Comparison of ENCODE assay signal across 8 mouse cellular contexts in genomic region chr5:65956144-65957008, GRCm38 (mm10). TPM values are rescaled to one million over a fixed set of nuclear protein-coding genes. Genes with fewer than 3 reads are reported as not detected.
DNase-seq lines count a peak whose midpoint lies in the region; ATAC-seq and TF ChIP-seq lines count a peak whose summit lies in the region.

No protein-coding gene starts in this region.

- intact Hi-C loops in left cerebral cortex, adult 2 months (cut with DNase I): no loop called here
- intact Hi-C loops in left cerebral cortex, postnatal 25 days (cut with DNase I): loop anchor here (5.0 kb wide), 2 partner anchors 134 to 194 kb away; partner anchors contain the start of gene N4bp2

- H3K4me2 ChIP-seq in embryonic facial prominence, embryonic 15.5 days (replicated peaks): peak overlapping the region; percentile 47

- 74% methylated on average over 9 of the region's 9 CpGs for WGBS in embryonic facial prominence, embryonic 15.5 days
- WGBS in limb, embryonic 10.5 days: 79% methylated on average over 9 of the region's 9 CpGs

- H3K4me3 ChIP-seq in left cerebral cortex, adult 2 months: peak overlapping the region; percentile 35
- peak overlapping the region; percentile 34 for H3K4me3 ChIP-seq in embryonic facial prominence, embryonic 15.5 days (replicated peaks)
- H3K4me3 ChIP-seq in limb, embryonic 10.5 days: peak overlapping the region; percentile 48

- ATAC-seq in embryonic facial prominence, embryonic 15.5 days (ENCODE audit: insufficient number of reproducible peaks, low FRiP score, low TSS enrichment, low read depth): no peak
- ATAC-seq in cerebellum, adult (ENCODE audit: insufficient number of reproducible peaks, low FRiP score, low TSS enrichment): no peak

- H3K9ac ChIP-seq in embryonic facial prominence, embryonic 15.5 days: no peak overlapping the region

- H3K27ac ChIP-seq in left cerebral cortex, adult 2 months: no peak overlapping the region
- H3K27ac ChIP-seq in embryonic facial prominence, embryonic 15.5 days (replicated peaks): no peak overlapping the region
- H3K27ac ChIP-seq in limb, embryonic 10.5 days: peak overlapping the region; percentile 80

- H3K4me1 ChIP-seq in embryonic facial prominence, embryonic 15.5 days: no peaks in the 10 kb centered on the region; the same call in 1 of the 2 replicates
- peaks cover 8% of the 10 kb centered on the region for H3K4me1 ChIP-seq in limb, embryonic 10.5 days

- no peaks in the 10 kb centered on the region for H3K27me3 ChIP-seq in embryonic facial prominence, embryonic 15.5 days
- no peaks in the 10 kb centered on the region for H3K27me3 ChIP-seq in limb, embryonic 10.5 days (ENCODE audit: low read depth, poor library complexity, severe bottlenecking)

- no peak for DNase-seq in left cerebral cortex, adult 2 months (ENCODE audit: extremely low spot score in 1 of 2, low spot score in 2 of 2)
- DNase-seq in left cerebral cortex, postnatal 25 days (ENCODE audit: low spot score in 2 of 2): no peak
- no peak for DNase-seq in limb, embryonic 10.5 days (ENCODE audit: low spot score)
- DNase-seq in naive thymus-derived CD4-positive, alpha-beta T cell, adult 2 months (ENCODE audit: low read depth): peak; percentile 28
- no peak for DNase-seq in left cerebral cortex, adult 9 months (ENCODE audit: low spot score in 2 of 2)
- DNase-seq in gastrocnemius, postnatal 25 days: no peak

- H3K9me3 ChIP-seq in embryonic facial prominence, embryonic 15.5 days (replicated peaks): no peaks in the 10 kb centered on the region
- H3K9me3 ChIP-seq in limb, embryonic 10.5 days (replicated peaks): no peaks in the 10 kb centered on the region

- TF ChIP-seq CTCF in left cerebral cortex, adult 2 months (IDR thresholded peaks at IDR 0.05): no peak

- H3K36me3 ChIP-seq in embryonic facial prominence, embryonic 15.5 days: no peaks in the 10 kb centered on the region
- no peaks in the 10 kb centered on the region for H3K36me3 ChIP-seq in limb, embryonic 10.5 days

RNA-seq across cellular contexts. Expression of gene Chrna9, which starts 21.7 kb away (rescaled TPM):
- not detected for total RNA-seq in left cerebral cortex, adult 2 months (2021)
- total RNA-seq in left cerebral cortex, postnatal 25 days (2021): not detected
- polyA plus RNA-seq in embryonic facial prominence, embryonic 15.5 days (2015; fragmentation: Nextera tagmentation; extraction: Ambion mirVana): 0.80 TPM in 1 of 2 replicates, not detected in the other
- polyA plus RNA-seq in limb, embryonic 10.5 days (2016; fragmentation: Nextera tagmentation; extraction: Ambion mirVana): 0.23 TPM in 1 of 2 replicates, not detected in the other
- total RNA-seq in gastrocnemius, postnatal 25 days (2021): 10 to 100 TPM in 1 of 2 experiments, 1 to 10 TPM in 1; 5.4 to 11.4 TPM

RNA-seq across cellular contexts. Expression of gene 9130230L23Rik, which starts 47.7 kb away (rescaled TPM):
- not detected for total RNA-seq in left cerebral cortex, adult 2 months (2021)
- not detected for total RNA-seq in left cerebral cortex, postnatal 25 days (2021)
- polyA plus RNA-seq in embryonic facial prominence, embryonic 15.5 days (2015; fragmentation: Nextera tagmentation; extraction: Ambion mirVana): 0.87 and 1.9 TPM in 2 replicates
- 0.10 and 0.11 TPM in 2 replicates for polyA plus RNA-seq in limb, embryonic 10.5 days (2016; fragmentation: Nextera tagmentation; extraction: Ambion mirVana)
- total RNA-seq in gastrocnemius, postnatal 25 days (2021): not detected

Comparison
In these comparisons a context has a peak if more than half of its experiments do, and no peak if none do; other contexts are left out.
1. RNA of gene Chrna9, which starts 21.7 kb away (total RNA-seq): 5.4 to 11.4 TPM in gastrocnemius, postnatal 25 days; not detected in left cerebral cortex, adult 2 months and not detected in left cerebral cortex, postnatal 25 days; every median in the first group is over 4 times any median in the second.
2. Peak in every context shown above with its lines, with median percentiles within 50 percentile points of each other: H3K4me3 ChIP-seq.